Mouse (Mus musculus) E14TG2a.4 (cell line): ENCODE measurements around the gene Jph3.

Experiments
- CTCF ChIP-seq: conservative IDR thresholded peaks from 2 replicates; pipeline ENCODE4 v1.5.1; 2014; ENCODE audit warnings: low read length
- NANOG ChIP-seq: IDR thresholded peaks from 2 replicates; pipeline ENCODE4 v1.6.1; 2014; ENCODE audit warnings: borderline replicate concordance, low read length, mixed read lengths
- POU5F1 ChIP-seq: IDR thresholded peaks from 2 replicates; pipeline ENCODE4 v1.6.1; 2014; ENCODE audit warnings: low read length, borderline replicate concordance

GRCm38 (mm10) chr8:121820840-121821239, 91.4 kb downstream of the Jph3 start:
- TF ChIP-seq CTCF (no peak), NANOG (no peak), POU5F1 (no peak)
